Mouse (Mus musculus) lung, adult 2 months (tissue): ENCODE measurements around the gene Map4k5.

ENCODE experiments used
- CTCF ChIP-seq: fragments of 200-500 bp; IDR thresholded peaks from 2 replicates; pipeline ENCODE4 v1.5.1; 2011; ENCODE audit warnings: mild to moderate bottlenecking, low read length, control low read depth; ENCODE audit not compliant: insufficient read depth
- POLR2A ChIP-seq: fragments of 200-500 bp; IDR thresholded peaks from 2 replicates; pipeline ENCODE4 v1.6.1; 2011; ENCODE audit warnings: low read depth, mild to moderate bottlenecking, control low read depth, low read length, borderline replicate concordance; ENCODE audit errors: extremely low read depth

GRCm38 (mm10) chr12:69824881-69825597 is 68.0 kb downstream of the Map4k5 start:
- no peak for TF ChIP-seq CTCF
- no peak for TF ChIP-seq POLR2A
